Mouse (Mus musculus) CH12.LX (cell line): ENCODE results near the gene Cfap300. TPM values are rescaled to one million over a fixed set of nuclear protein-coding genes. Genes with fewer than 3 reads are reported as not detected.

Source experiments
- polyA plus RNA-seq: library from polyadenylated mRNA; unstranded; fragments of >175 nt; gene quantifications from 2 replicates; pipeline ENCODE4 v1.2.1, GENCODE M21; 2012; ENCODE audit warnings: low read depth; ENCODE audit not compliant: insufficient read length
- total RNA-seq, 2 experiments: library from RNA; depleted of rRNA; stranded (reverse); fragments of 300-350 nt in 1 of 2; fragments of >200 nt in 1 of 2; gene quantifications; 2 replicates each; pipeline ENCODE4 v1.2.3; 2012 to 2014

Cfap300 gene
- total and polyA plus RNA-seq, 3 experiments = 5.3 to 9.1 (median 5.5) TPM

Other genes starting within 250 kb of the Cfap300 start
- gene Birc2, start 205.8 kb downstream of the Cfap300 start, total RNA-seq (2012; rRNA removed) = 59.6 and 94.7 TPM in 2 replicates
- gene Birc2, start 205.8 kb downstream of the Cfap300 start, total RNA-seq (2014; rRNA removed) = 134 and 158 TPM in 2 replicates
- gene Birc2, start 205.8 kb downstream of the Cfap300 start, polyA plus RNA-seq = 41.3 and 43.4 TPM in 2 replicates
- gene Birc3, start 169.6 kb downstream of the Cfap300 start, total RNA-seq (2012; rRNA removed) = 51.1 and 67.9 TPM in 2 replicates
- gene Birc3, start 169.6 kb downstream of the Cfap300 start, total RNA-seq (2014; rRNA removed) = 75.6 and 80.0 TPM in 2 replicates
- 67.8 and 73.2 TPM in 2 replicates for gene Birc3, start 169.6 kb downstream of the Cfap300 start, polyA plus RNA-seq
- gene Yap1, start 38.2 kb downstream of the Cfap300 start, total RNA-seq (2012; rRNA removed) = not detected in 2 replicates
- gene Yap1, start 38.2 kb downstream of the Cfap300 start, total RNA-seq (2014; rRNA removed) = not detected in 2 replicates
- gene Yap1, start 38.2 kb downstream of the Cfap300 start, polyA plus RNA-seq = 0.05 and 0.06 TPM in 2 replicates
- gene Cep126, start 91.5 kb upstream of the Cfap300 start, total RNA-seq (2012; rRNA removed) = not detected in 2 replicates
- not detected in 2 replicates for gene Cep126, start 91.5 kb upstream of the Cfap300 start, total RNA-seq (2014; rRNA removed)
- not detected in 2 replicates for gene Cep126, start 91.5 kb upstream of the Cfap300 start, polyA plus RNA-seq